ENCODE assay signal across 10 mouse cellular contexts in the genomic region with DNA sequence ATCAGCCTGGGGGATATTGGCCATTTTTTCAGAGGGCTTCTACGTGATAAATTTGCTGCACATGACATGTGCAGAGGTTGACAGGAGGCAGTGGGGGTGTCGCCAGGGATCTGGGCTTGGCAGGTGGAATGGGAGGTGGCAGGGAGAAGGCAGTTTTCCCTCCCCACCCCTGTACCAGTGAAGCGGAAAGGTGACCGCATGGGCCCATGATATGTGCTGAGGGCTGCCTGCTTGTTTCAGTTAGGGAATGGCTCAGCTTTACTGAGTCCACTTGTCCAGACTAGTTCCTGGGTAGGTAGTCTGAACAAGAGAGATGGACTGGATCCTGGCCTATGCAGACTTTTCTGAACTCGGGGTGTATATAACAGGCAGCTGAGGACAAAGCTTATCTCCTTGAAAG. TPM values are rescaled to one million over a fixed set of nuclear protein-coding genes. Genes with fewer than 3 reads are reported as not detected.
DNase-seq lines count a peak whose midpoint lies in the region; ATAC-seq and TF ChIP-seq lines count a peak whose summit lies in the region.
"Had no signal": no experiment of that assay in that cellular context is flagged by ENCODE, and none has a peak within 500 bp of the region (broad histone marks: within the 10 kb centered on the region; RNA-seq: fewer than 3 reads in every experiment).

No protein-coding gene starts in this region.

- no peak for TF ChIP-seq CTCF in heart, adult 2 months (IDR thresholded peaks at IDR 0.05)
- no peak for TF ChIP-seq CTCF in testis, adult 2 months (IDR thresholded peaks at IDR 0.05; ENCODE audit: control insufficient read depth, insufficient read depth, insufficient replicate concordance, low read depth, low read length)

- no peak overlapping the region for H3K9ac ChIP-seq in heart, adult 2 months (ENCODE audit: low read depth, low read length)

- WGBS in heart, adult 2 months, result 86% methylated on average over 5 of the region's 5 CpGs

- no peak overlapping the region for H3K4me3 ChIP-seq in heart, adult 2 months
- no peak overlapping the region for H3K4me3 ChIP-seq in testis, adult 2 months (ENCODE audit: control insufficient read depth, low read depth, low read length)

- H3K79me2 ChIP-seq in heart, adult 2 months (replicated peaks; ENCODE audit: control insufficient read depth, insufficient read depth, low read length), result no peaks in the 10 kb centered on the region

- TF ChIP-seq EP300 in heart, adult 2 months (IDR thresholded peaks at IDR 0.05; ENCODE audit: insufficient read depth, low read depth, low read length), result no peak

- peak overlapping the region; percentile 73 for H3K27ac ChIP-seq in heart, adult 2 months
- H3K27ac ChIP-seq in testis, adult 2 months (ENCODE audit: control insufficient read depth, insufficient read depth, low read depth, low read length), result peak overlapping the region; percentile 55

- no peak for ATAC-seq in granulocyte monocyte progenitor cell, adult 5-6 weeks (replicated peaks; ENCODE audit: poor library complexity, severe bottlenecking)
- ATAC-seq: activated CD4-positive, CD25-positive, alpha-beta regulatory T cell, adult 4 months had no signal

- H3K27me3 ChIP-seq in heart, adult 2 months (ENCODE audit: control insufficient read depth, insufficient read depth, low read length), result no peaks in the 10 kb centered on the region
- no peaks in the 10 kb centered on the region for H3K27me3 ChIP-seq in testis, adult 2 months (ENCODE audit: control insufficient read depth, insufficient read depth, low read length)
- H3K27me3 ChIP-seq: CH12.LX had no signal

- intact Hi-C loops in heart, adult 2 months (cut with DNase I), result no loop called here
- intact Hi-C loops in heart, postnatal 14 days (cut with DNase I), result no loop called here

- no peak for TF ChIP-seq POLR2A in heart, adult 2 months (IDR thresholded peaks at IDR 0.05; ENCODE audit: insufficient read depth, low read depth, low read length)
- TF ChIP-seq POLR2A in testis, adult 2 months (IDR thresholded peaks at IDR 0.05; ENCODE audit: control insufficient read depth, low read depth, low read length), result no peak

- DNase-seq in heart, adult 2 months, result no peak
- DNase-seq in heart, postnatal 14 days, result no peak
- DNase-seq in testis, postnatal 10 days (ENCODE audit: low spot score), result no peak
- DNase-seq in kidney, postnatal 10 days, result peak; percentile 65
- DNase-seq in right cerebral cortex, adult 18-20 months, result no peak
- no peak for DNase-seq in ovary, postnatal 36 days (ENCODE audit: low spot score)

- peaks cover 12% of the 10 kb centered on the region for H3K4me1 ChIP-seq in heart, adult 2 months (ENCODE audit: control insufficient read depth, insufficient read depth, low read length)
- H3K4me1 ChIP-seq in testis, adult 2 months (ENCODE audit: control insufficient read depth, insufficient read depth, low read length), result peaks cover 6% of the 10 kb centered on the region; the same call in 1 of the 2 replicates

- H3K36me3 ChIP-seq in heart, adult 2 months (ENCODE audit: control insufficient read depth, insufficient read depth, low read length), result no peaks in the 10 kb centered on the region
- H3K36me3 ChIP-seq in testis, adult 2 months (ENCODE audit: control insufficient read depth, insufficient read depth, low read length), result no peaks in the 10 kb centered on the region

RNA-seq across cellular contexts. Expression of a gene that starts 19.8 kb away (rescaled TPM):
- total RNA-seq in heart, adult 2 months (2021), result 10 to 100 TPM; 13.7 to 14.6 TPM
- 13.1 and 13.6 TPM in 2 replicates for polyA plus RNA-seq in heart, adult 2 months (2012; rRNA removed)
- 10 to 100 TPM; 23.4 to 25.8 TPM for total RNA-seq in heart, postnatal 14 days (2021)
- 23.0 and 27.1 TPM in 2 replicates for polyA plus RNA-seq in testis, adult 2 months (2012; rRNA removed)
- 12.7 and 20.1 TPM in 2 replicates for total RNA-seq in granulocyte monocyte progenitor cell, adult 5-6 weeks (2014; fragmentation: Nextera tagmentation)
- 6.2 and 7.3 TPM in 2 replicates for total RNA-seq in granulocyte monocyte progenitor cell, adult 5-6 weeks (2017)

RNA-seq across cellular contexts. Expression of a gene that starts 36.6 kb away (rescaled TPM):
- 10 to 100 TPM; 96.6 to 99.1 TPM for total RNA-seq in heart, adult 2 months (2021)
- 57.2 and 95.9 TPM in 2 replicates for polyA plus RNA-seq in heart, adult 2 months (2012; rRNA removed)
- total RNA-seq in heart, postnatal 14 days (2021), result 100 to 1,000 TPM; 124 to 130 TPM
- polyA plus RNA-seq in testis, adult 2 months (2012; rRNA removed), result 39.4 and 41.3 TPM in 2 replicates
- total RNA-seq in granulocyte monocyte progenitor cell, adult 5-6 weeks (2014; fragmentation: Nextera tagmentation), result 141 and 143 TPM in 2 replicates
- 58.0 and 74.5 TPM in 2 replicates for total RNA-seq in granulocyte monocyte progenitor cell, adult 5-6 weeks (2017)

RNA-seq across cellular contexts. Expression of a gene that starts 38.0 kb away (rescaled TPM):
- total RNA-seq in heart, adult 2 months (2021), result 1 to 10 TPM; 7.6 to 8.5 TPM
- polyA plus RNA-seq in heart, adult 2 months (2012; rRNA removed), result 18.1 and 21.6 TPM in 2 replicates
- 10 to 100 TPM; 15.7 to 16.5 TPM for total RNA-seq in heart, postnatal 14 days (2021)
- 0.64 and 0.77 TPM in 2 replicates for polyA plus RNA-seq in testis, adult 2 months (2012; rRNA removed)
- total RNA-seq in granulocyte monocyte progenitor cell, adult 5-6 weeks (2014; fragmentation: Nextera tagmentation), result 2.0 and 3.8 TPM in 2 replicates
- total RNA-seq in granulocyte monocyte progenitor cell, adult 5-6 weeks (2017), result 2.3 and 3.4 TPM in 2 replicates

RNA-seq across cellular contexts. Expression of a gene that starts 41.4 kb away (rescaled TPM):
- total RNA-seq in heart, adult 2 months (2021), result 10 to 100 TPM; 40.5 to 48.8 TPM
- polyA plus RNA-seq in heart, adult 2 months (2012; rRNA removed), result 39.2 and 62.0 TPM in 2 replicates
- 10 to 100 TPM; 42.2 to 44.1 TPM for total RNA-seq in heart, postnatal 14 days (2021)
- 0.58 and 0.94 TPM in 2 replicates for polyA plus RNA-seq in testis, adult 2 months (2012; rRNA removed)
- total RNA-seq in granulocyte monocyte progenitor cell, adult 5-6 weeks (2014; fragmentation: Nextera tagmentation), result 0.17 TPM in 1 of 2 replicates, not detected in the other
- 0.22 TPM in 1 of 2 replicates, not detected in the other for total RNA-seq in granulocyte monocyte progenitor cell, adult 5-6 weeks (2017)
- polyA plus RNA-seq: activated CD4-positive, CD25-positive, alpha-beta regulatory T cell, adult 4 months had no signal
